Comparison of ENCODE assay signal across 17 mouse cellular contexts in genomic region chr3:144550659-144551058, GRCm38 (mm10).
"Had no signal": no experiment of that assay in that cellular context is flagged by ENCODE, and none has a peak within 500 bp of the region (broad histone marks: within the 10 kb centered on the region; RNA-seq: fewer than 3 reads in every experiment).

No protein-coding gene starts in this region.

- H3K27me3 ChIP-seq: liver, embryonic 13.5 days; megakaryocyte, embryonic 14.5 days; stomach, embryonic 15.5 days had no signal

- H3K9me3 ChIP-seq: liver, embryonic 13.5 days; megakaryocyte, embryonic 14.5 days; stomach, embryonic 15.5 days had no signal

- DNase-seq: kidney, adult 9 months; kidney, postnatal 25 days; layer of hippocampus, adult 9-11 months; layer of hippocampus, postnatal 36 days; liver, embryonic 13.5 days; lung, postnatal 10 days; lung, postnatal 36 days; midbrain, embryonic 14.5 days; right cerebral cortex, postnatal 25 days; spleen, adult 18-20 months had no signal

- H3K27ac ChIP-seq: kidney, postnatal 0 days; layer of hippocampus, adult 2 months; left cerebral cortex, adult 2 months; liver, embryonic 13.5 days; stomach, embryonic 15.5 days had no signal

- H3K4me2 ChIP-seq: liver, embryonic 13.5 days; lung, embryonic 14.5 days; midbrain, embryonic 11.5 days; stomach, embryonic 15.5 days had no signal

- H3K4me3 ChIP-seq: layer of hippocampus, adult 2 months; left cerebral cortex, adult 2 months; liver, embryonic 13.5 days; megakaryocyte, embryonic 14.5 days; stomach, embryonic 15.5 days had no signal

- H3K9ac ChIP-seq: liver, embryonic 13.5 days; lung, embryonic 14.5 days; stomach, embryonic 15.5 days had no signal

- H3K36me3 ChIP-seq: liver, embryonic 13.5 days; stomach, embryonic 15.5 days had no signal
